Mouse (Mus musculus): ENCODE measurements at regions not wholly inside any gene's neighbourhood (a gene's known extent, or its start where the extent isn't known, plus 50 kb on each side); places are given as distances from the start of the nearest gene placed in this dataset.

GRCm38 (mm10) chr15:74461935-74462334 is 174.2 kb downstream of the Mroh4 start:
- no peak for TF ChIP-seq CTCF (IDR thresholded peaks at IDR 0.05; ENCODE audit: low read depth)
- DNase-seq (ENCODE audit: low spot score) (no peak), ATAC-seq (no peak)
- Histone ChIP-seq H3K36me3 (ENCODE audit: insufficient read depth, low read length) (no peaks in the 10 kb centered on the region), H3K4me1 (ENCODE audit: insufficient read depth, low read length) (no peaks in the 10 kb centered on the region), H3K9ac (replicated peaks; ENCODE audit: low read length) (no peak overlapping the region), H3K27ac (no peak overlapping the region), H3K4me3 (ENCODE audit: low read length) (no peak overlapping the region), H3K9me3 (ENCODE audit: low read length) (no peaks in the 10 kb centered on the region), H3K27me3 (ENCODE audit: insufficient read depth, low read length) (no peaks in the 10 kb centered on the region), H3K4me2 (ENCODE audit: low read depth, low read length) (no peak overlapping the region)
- 54% methylated on average over 5 of the region's 5 CpGs for WGBS

DNA sequence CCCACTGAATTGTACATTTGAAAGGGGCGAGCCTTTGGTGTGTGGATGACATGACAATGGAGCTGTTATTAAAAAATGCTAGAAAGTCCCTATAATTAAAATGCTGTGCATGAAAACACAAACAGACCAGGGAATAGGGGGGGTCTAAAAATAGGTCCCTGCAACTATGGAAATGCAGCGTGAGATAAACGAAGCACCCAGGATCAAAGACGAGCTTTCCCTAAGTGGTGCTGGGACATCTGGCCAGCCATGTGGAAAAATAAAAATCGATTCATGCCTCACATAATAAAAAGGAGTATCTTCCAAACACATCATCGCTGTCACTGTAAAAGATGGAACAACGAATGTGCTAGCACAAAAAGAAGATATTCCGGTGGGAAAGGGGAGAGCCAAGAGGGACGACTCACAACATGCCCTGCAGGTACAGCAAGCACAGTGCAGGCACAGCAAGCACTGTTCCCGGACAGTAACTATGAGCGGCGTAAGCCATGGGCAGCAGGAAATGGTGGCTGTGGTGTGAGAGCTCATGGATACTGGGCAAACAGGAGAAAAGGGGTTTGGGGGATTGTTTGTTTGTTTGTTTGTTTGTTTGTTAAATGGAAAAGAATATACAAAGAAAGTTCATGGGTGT is 176.7 kb downstream of the Mroh4 start:
- no peaks in the 10 kb centered on the region for H3K36me3 ChIP-seq (ENCODE audit: insufficient read depth, low read length)
- H3K4me2 ChIP-seq (ENCODE audit: low read depth, low read length) = no peak overlapping the region
- H3K27ac ChIP-seq = no peak overlapping the region
- H3K4me1 ChIP-seq (ENCODE audit: insufficient read depth, low read length) = peaks cover 4% of the 10 kb centered on the region; the same call in 1 of the 2 replicates
- WGBS = 61% methylated on average over 12 of the region's 12 CpGs
- ATAC-seq = 0 out of 2 replicates have a peak, but pooled peaks have one; percentile 10
- H3K9me3 ChIP-seq (ENCODE audit: low read length) = no peaks in the 10 kb centered on the region
- no peaks in the 10 kb centered on the region for H3K27me3 ChIP-seq (ENCODE audit: insufficient read depth, low read length)
- TF ChIP-seq CTCF (IDR thresholded peaks at IDR 0.05; ENCODE audit: low read depth) = peak; percentile 25; the same call in 1 of the 2 replicates
- no peak overlapping the region for H3K9ac ChIP-seq (replicated peaks; ENCODE audit: low read length)
- H3K4me3 ChIP-seq (ENCODE audit: low read length) = no peak overlapping the region
- DNase-seq (ENCODE audit: low spot score) = no peak

GRCm38 (mm10) chr15:74458940-74459339 is 177.2 kb downstream of the Mroh4 start:
- peak; percentile 8; the same call in 1 of the 2 replicates for ATAC-seq
- Histone ChIP-seq H3K9ac (replicated peaks; ENCODE audit: low read length) (no peak overlapping the region), H3K4me3 (ENCODE audit: low read length) (no peak overlapping the region), H3K27me3 (ENCODE audit: insufficient read depth, low read length) (no peaks in the 10 kb centered on the region), H3K27ac (no peak overlapping the region), H3K4me1 (ENCODE audit: insufficient read depth, low read length) (peaks cover 4% of the 10 kb centered on the region; the same call in 1 of the 2 replicates), H3K4me2 (ENCODE audit: low read depth, low read length) (no peak overlapping the region), H3K9me3 (ENCODE audit: low read length) (no peaks in the 10 kb centered on the region), H3K36me3 (ENCODE audit: insufficient read depth, low read length) (no peaks in the 10 kb centered on the region)
- no peak for DNase-seq (ENCODE audit: low spot score)
- 69% methylated on average over 9 of the region's 9 CpGs for WGBS
- TF ChIP-seq CTCF (IDR thresholded peaks at IDR 0.05; ENCODE audit: low read depth) = no peak

DNA sequence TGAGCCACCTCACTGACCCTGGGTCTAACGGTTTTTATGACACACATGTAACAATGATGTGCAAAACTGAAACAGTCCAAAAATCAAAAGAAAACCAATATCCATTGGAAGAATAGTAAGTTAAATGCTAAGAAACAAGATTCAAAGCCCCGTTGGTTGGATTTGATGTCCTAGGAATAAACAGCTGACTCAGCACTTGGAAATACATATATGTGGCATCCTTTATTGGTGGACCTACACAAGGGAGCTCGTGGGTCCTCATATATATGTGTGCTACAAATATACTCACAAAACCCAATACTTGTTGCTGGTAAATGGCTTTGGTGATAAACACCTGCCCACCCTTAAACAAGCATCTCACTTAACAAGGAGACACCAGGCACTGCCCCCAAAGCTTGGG is 178.2 kb downstream of the Mroh4 start:
- 89% methylated on average over 3 of the region's 3 CpGs for WGBS
- H3K4me2 ChIP-seq (ENCODE audit: low read depth, low read length) = no peak overlapping the region
- H3K9ac ChIP-seq (replicated peaks; ENCODE audit: low read length) = no peak overlapping the region
- no peak overlapping the region for H3K27ac ChIP-seq
- no peak for ATAC-seq
- peaks cover 4% of the 10 kb centered on the region; the same call in 1 of the 2 replicates for H3K4me1 ChIP-seq (ENCODE audit: insufficient read depth, low read length)
- H3K27me3 ChIP-seq (ENCODE audit: insufficient read depth, low read length) = no peaks in the 10 kb centered on the region
- H3K9me3 ChIP-seq (ENCODE audit: low read length) = no peaks in the 10 kb centered on the region
- no peaks in the 10 kb centered on the region for H3K36me3 ChIP-seq (ENCODE audit: insufficient read depth, low read length)
- no peak overlapping the region for H3K4me3 ChIP-seq (ENCODE audit: low read length)
- no peak for DNase-seq (ENCODE audit: low spot score)
- TF ChIP-seq CTCF (IDR thresholded peaks at IDR 0.05; ENCODE audit: low read depth) = no peak

DNA sequence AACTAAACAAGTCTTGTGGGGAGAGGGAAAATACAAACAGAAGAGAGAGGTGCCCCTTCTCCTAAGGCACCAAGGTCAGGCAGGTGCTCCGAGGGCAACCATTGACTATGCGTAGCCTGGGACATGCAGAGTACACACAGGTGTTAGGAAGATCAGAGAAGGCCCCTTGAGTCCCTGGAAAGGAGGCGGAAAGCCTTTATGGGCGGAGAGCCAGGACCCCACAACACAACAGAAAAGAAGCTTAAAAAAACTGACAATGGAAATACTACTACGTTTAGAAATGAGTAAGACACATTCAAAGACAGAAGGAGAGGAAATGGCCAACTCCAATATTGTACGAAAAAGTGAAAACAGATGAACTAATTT is 179.5 kb downstream of the Mroh4 start:
- no peak overlapping the region for H3K4me2 ChIP-seq (ENCODE audit: low read depth, low read length)
- TF ChIP-seq CTCF (IDR thresholded peaks at IDR 0.05; ENCODE audit: low read depth) = no peak
- no peak overlapping the region for H3K4me3 ChIP-seq (ENCODE audit: low read length)
- ATAC-seq = no peak
- no peaks in the 10 kb centered on the region for H3K36me3 ChIP-seq (ENCODE audit: insufficient read depth, low read length)
- H3K27ac ChIP-seq = no peak overlapping the region
- no peak for DNase-seq (ENCODE audit: low spot score)
- no peaks in the 10 kb centered on the region for H3K27me3 ChIP-seq (ENCODE audit: insufficient read depth, low read length)
- no peaks in the 10 kb centered on the region for H3K9me3 ChIP-seq (ENCODE audit: low read length)
- no peak overlapping the region for H3K9ac ChIP-seq (replicated peaks; ENCODE audit: low read length)
- peaks cover 4% of the 10 kb centered on the region; the same call in 1 of the 2 replicates for H3K4me1 ChIP-seq (ENCODE audit: insufficient read depth, low read length)
- 72% methylated on average over 6 of the region's 6 CpGs for WGBS

- Histone ChIP-seq H3K27me3 (ENCODE audit: insufficient read depth, low read length) (no peaks in the 10 kb centered on the region), H3K4me1 (ENCODE audit: insufficient read depth, low read length) (peaks cover 4% of the 10 kb centered on the region; the same call in 1 of the 2 replicates), H3K27ac (no peak overlapping the region), H3K9me3 (ENCODE audit: low read length) (no peaks in the 10 kb centered on the region), H3K4me3 (ENCODE audit: low read length) (no peak overlapping the region), H3K9ac (replicated peaks; ENCODE audit: low read length) (no peak overlapping the region), H3K36me3 (ENCODE audit: insufficient read depth, low read length) (no peaks in the 10 kb centered on the region), H3K4me2 (ENCODE audit: low read depth, low read length) (no peak overlapping the region)
- WGBS = 55% methylated on average over 11 of the region's 11 CpGs
- DNase-seq (ENCODE audit: low spot score) (peak; percentile 46), ATAC-seq (no peak)
- TF ChIP-seq CTCF (IDR thresholded peaks at IDR 0.05; ENCODE audit: low read depth) = no peak
Observed at GRCm38 (mm10) chr15:74455921-74456674, 180.1 kb downstream of the Mroh4 start.

GRCm38 (mm10) chr15:74454543-74454942 is 181.6 kb downstream of the Mroh4 start:
- WGBS = 70% methylated on average over 3 of the region's 3 CpGs

More at GRCm38 (mm10) chr15:74454543-74454942, 181.6 kb downstream of the Mroh4 start:
- no peak overlapping the region for H3K4me2 ChIP-seq (ENCODE audit: low read depth, low read length)
- no peak for ATAC-seq
- H3K27ac ChIP-seq = no peak overlapping the region
- H3K9me3 ChIP-seq (ENCODE audit: low read length) = no peaks in the 10 kb centered on the region
- peaks cover 4% of the 10 kb centered on the region; the same call in 1 of the 2 replicates for H3K4me1 ChIP-seq (ENCODE audit: insufficient read depth, low read length)
- H3K27me3 ChIP-seq (ENCODE audit: insufficient read depth, low read length) = no peaks in the 10 kb centered on the region
- H3K4me3 ChIP-seq (ENCODE audit: low read length) = no peak overlapping the region
- H3K9ac ChIP-seq (replicated peaks; ENCODE audit: low read length) = no peak overlapping the region
- no peak for DNase-seq (ENCODE audit: low spot score)
- TF ChIP-seq CTCF (IDR thresholded peaks at IDR 0.05; ENCODE audit: low read depth) = peak; percentile 35; the same call in 1 of the 2 replicates
- no peaks in the 10 kb centered on the region for H3K36me3 ChIP-seq (ENCODE audit: insufficient read depth, low read length)
